Mouse (Mus musculus): ENCODE data around the gene Grcc10.
A peak's percentile ranks its signal among the peaks of the same experiment; 100 is the strongest.

Grcc10 gene

DNA sequence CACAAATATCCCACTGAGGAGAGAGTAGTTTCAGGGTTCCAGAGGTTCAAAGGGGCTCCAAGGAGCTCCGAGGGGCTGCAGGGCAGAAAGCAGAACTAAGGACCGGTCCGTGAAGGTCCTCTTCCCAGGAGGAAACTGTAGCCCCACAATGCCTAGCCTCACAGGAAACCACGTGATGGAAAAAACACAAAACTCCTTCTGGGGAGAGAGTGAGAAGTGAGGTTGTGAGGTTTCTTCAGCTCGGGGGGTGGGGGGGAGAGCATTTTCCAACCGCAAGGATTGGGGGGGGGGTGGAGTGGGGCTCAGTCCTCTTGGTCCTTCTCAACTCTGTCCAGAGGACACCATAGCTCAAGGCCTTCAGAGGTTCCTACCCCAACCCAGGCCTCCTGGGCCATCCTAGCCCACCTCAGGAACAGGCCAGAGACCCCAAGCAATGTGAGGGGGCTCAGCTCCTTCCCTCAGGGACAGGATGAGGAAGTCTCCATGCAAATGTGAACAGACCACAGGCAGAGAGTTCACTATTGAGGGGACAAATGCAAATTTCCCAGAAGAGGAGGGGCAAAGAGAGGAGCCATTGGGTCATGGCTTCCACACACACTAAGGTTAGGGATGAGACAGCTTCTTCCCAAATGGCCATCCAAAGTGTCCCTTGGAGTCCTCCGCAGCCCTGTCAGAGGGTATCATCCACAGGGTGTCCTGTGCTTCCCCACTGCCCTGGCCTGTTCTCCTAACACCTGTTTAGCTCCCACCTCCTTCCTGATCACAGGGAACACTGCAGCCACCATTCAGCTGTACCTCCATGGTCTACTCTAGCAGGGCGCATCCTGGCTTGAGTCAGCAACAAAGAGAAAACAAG is 11.1 kb downstream of the Grcc10 start:
- DNase-seq, result peak; percentile 71 to 73

DNA sequence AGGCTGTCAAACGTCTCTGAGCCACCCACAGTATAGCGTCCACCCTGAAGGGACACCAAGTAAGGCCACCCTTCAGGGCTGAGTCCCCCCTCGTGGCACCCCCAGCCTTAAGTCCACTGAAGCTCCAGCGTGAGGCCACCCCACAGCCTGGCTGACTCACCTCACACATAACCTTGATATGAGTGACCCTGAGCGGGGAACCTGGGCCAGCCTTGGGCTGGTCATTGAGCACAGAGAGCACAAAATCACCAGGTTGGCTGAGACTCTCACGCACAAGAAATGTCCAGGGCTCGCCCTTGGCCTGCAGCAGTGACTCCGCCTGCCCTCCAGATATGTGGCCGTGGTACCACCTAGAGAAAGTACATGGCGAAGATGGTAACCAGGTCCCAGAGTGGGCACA is 12.6 kb downstream of the Grcc10 start:
- no peak for DNase-seq

DNA sequence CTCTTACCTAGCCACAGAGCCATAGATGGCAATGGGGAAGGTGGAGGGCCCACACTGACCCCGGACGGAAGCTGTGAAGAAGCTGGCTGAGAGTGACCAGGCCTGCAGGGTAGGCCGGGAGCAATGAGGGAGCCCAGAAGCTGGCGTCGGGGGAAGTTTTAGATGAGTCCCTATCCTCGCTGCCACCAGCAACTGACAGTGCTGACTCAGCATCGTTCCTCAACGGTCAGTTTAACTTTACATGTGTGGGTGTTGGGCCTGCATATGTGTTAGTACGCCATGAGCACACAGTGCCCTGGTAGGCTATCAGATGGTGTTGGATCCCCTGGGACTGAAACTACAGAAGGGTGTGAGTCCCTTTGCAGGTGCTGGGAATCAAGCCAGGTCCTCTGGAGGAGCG is 16.7 kb downstream of the Grcc10 start:
- DNase-seq, result no peak

DNA sequence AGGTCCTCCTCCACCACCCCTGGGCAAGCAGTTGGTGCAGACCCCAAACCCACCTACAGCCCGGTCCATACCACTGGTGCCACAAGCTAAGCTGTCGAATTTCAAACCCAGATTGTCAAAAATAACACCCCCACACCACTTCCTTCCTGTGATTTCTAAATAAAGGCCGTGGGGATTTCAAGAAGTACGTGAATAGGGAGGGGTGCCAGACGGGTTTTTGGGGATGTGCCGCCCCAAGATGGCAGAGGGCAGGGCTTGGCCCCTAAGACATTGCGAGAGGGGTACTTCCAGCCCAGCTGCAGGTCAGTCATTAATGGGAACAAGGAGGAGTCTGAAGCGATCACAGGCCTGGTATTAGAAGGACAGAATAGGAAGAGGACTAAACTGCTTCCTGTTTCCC is 17.6 kb downstream of the Grcc10 start:
- peak; percentile 65 to 66 for DNase-seq

DNA sequence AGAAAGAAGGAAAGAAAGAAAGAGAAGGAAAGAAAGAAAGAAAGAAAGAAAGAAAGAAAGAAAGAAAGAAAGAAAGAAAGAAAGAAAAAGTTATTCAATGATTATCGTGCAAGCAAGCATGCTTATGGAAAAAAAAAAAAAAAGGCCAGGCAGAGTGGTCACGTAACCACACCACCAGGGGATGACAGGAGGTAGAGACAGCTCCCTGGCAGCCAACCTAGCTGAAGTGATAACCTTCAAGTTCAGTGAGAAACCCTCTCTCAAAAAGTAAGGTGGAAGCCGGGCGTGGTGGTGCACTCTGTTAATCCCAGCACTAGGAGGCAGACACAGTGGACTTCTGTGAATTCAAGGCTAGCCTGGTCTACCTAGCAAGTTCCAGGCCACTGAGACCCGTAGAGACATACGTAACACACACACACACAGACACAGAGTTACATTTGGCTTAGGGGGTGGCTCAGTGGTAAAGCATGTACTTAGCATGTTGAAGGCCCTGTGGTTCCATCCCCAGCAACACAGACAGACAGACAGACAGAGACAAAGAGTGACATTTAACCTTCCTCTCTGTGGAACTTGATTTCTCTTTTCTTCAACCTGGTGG is 18.2 kb downstream of the Grcc10 start:
- peak; percentile 33 to 37 for DNase-seq

DNA sequence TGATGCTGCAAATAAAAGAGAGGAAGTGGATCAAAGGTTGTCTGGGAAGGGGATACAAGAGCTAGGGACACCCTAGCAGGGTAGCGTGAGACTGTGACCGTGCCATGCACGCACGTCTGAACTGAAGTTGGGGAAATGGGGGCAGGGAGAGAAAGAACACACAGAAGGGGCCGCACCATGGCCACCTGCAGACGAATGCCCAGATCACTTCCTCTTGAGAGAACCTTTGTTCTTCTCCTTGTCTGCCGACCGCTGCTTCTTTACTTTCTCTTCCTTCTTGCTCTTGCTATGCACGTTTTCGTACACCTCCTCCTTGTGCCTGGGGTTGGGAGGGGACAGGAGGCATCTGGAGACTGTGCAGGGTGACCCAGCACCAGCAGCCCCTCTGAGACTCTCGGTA is 20.3 kb downstream of the Grcc10 start:
- peak; percentile 72 to 74 for DNase-seq

DNA sequence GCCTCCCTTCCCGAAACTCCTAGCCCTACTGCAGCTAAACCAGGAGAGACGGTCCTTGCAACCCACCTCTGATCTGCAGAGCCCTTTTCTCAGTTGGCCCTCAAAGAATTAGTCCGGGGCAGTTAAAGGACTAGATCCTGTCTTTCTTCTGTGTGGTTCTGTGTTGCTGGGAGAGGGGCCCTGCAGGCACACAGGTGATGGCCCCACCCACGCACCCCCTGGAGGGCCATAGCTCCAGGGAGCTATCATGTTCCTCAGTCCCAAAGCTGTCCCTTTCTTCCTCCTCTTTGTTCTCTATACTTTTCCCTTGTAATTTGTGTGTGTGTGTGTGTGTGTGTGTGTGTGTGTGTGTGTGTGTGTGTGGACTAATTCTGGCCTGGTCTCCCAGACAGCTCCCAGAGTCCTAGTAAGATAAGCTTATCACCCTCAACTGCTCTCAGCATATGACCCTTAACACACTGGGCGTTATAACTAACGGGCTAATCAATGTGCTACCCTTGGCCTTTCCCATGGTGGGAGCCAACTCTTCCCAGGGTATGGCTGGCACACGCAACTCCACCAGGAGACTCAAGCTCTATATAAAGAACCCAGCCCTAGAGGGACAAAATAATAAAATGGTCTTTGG is 21.7 kb downstream of the Grcc10 start:
- no peak for DNase-seq

DNA sequence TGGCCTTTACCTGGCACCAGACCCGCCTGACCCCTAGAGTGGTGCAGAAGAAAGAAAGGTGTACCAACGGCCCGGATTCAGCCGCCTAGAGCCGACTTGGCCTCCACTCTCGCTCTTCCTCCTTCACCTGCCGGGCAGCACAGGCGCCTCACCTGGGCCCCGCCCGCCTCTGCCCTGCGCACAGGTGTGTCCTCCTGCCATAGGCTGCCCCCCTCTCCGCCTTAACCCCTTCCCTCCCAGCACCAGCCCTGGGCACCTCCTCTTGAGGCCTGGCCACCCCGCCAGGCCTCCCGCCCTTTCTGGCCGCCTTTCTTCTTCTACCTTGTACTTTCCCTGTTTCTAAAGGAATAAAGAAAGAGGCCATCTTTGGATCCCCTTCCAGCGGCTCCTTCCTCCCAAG is 22.5 kb downstream of the Grcc10 start:
- no peak for DNase-seq

DNA sequence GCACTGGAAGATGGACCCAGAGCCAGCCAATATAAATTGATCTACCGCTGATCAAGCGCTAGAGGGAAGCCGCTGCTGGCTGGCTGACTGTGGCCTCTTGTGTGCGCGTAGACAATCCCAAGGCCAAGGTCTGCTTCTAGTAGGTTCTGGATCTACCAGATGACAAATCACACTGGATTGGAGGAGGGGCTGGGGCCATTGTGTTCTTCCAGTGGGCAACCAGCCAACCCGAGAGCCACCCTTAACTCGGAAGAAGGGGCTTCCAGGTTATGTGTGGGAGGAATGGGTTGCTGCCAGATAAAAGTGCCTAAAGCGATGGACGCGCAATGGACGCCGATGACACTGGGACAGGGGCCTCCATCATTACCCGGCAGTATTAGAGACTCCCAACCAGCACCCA is 23.2 kb downstream of the Grcc10 start:
- no peak for DNase-seq

DNA sequence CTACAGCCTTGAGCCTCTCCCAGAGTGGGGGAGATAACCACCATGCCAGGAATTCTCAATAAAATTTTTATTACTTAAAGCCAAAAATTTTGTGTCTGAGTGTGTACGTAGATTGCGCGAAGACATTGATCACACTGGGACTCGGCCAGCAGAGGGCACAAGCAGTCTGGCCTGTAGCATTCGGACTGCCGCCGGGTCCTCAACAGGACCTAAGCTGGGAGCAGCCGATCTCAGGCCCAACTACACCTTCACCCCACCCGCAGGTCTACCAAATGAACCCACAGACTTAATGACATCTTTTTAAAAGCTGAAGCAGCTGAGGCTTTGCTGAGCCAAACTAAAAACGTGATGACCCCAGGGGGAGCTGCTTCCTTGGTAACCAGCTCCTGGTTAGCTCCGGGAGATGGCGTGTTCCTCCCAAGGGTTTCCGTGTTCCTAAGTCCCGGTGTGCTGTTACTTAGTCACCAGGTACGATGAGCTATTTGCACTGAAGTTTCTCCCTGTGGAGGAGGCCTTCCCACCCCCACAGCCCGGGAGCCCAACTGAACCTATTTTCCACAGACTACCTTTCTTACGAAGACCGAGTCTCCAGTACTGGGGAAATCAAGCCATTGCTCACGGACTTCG is 24.2 kb downstream of the Grcc10 start:
- DNase-seq, result peak; percentile 71

DNA sequence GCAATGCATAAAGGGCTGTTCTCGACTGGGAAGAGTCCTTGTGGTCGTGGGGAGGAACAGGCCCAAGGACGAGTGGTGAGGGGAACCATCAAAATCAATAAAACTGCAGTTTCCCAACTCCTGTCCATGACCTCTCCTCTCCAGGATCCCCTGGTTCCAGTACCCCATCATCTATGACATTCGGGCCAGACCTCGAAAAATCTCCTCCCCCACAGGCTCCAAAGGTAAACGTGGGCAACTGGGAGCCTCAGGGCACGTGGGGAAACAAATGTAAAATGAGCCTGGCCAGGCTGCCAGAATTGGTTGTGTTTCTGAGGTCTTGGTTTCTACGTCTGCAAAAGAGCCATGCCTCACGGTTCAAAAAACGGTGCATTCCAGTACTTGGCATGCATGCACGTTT is 28.3 kb downstream of the Grcc10 start:
- DNase-seq, result no peak

DNA sequence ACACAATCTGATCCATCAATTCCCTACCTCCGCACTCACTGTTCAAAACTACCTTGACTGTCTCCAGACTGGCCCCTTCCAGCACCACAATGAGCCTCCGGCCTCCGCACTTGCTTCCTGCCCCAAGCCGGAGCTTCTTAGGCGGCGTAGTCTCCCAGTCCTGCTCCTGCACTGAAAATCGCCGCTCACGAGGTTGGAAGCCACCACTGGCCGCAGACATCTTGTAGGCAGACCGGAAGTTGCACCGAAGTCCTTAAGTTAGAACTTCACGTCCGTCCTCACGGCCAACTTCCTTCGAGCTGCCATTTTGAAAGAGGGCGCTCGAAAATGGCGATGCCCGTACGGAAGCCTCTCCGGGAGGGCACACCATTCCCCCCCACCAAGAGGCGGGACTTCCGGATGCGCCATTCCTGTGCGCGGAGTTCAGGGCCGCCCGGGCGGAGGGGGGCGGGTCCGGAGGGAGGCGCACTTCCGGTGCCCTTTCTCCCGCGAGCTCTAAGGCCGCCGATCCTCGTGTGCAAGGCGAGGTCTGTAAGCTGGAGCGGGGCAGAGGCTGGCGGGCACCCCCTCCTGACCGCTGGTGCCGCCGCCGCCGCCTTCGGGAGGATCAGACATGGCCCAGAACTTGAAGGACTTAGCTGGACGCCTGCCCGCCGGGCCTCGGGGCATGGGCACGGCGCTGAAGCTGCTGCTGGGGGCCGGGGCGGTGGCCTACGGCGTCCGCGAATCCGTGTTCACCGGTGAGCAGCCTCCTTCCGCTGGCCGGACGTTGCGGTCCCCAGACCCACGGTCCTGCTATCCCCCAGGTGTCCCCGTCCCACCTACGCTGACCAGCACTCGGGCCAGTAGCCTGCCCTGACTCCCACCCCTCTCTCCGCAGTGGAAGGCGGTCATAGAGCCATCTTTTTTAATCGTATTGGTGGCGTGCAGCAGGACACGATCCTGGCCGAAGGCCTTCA is 29.1 kb downstream of the Grcc10 start, which contains the start of the genes Emg1 and Phb2:
Gene Emg1 (minus strand): TSS at position 355 of the 959 bp plus-strand sequence.
Gene Phb2 (plus strand): TSS at position 513 of the 959 bp plus-strand sequence.
- DNase-seq, result peak; percentile 99

DNA sequence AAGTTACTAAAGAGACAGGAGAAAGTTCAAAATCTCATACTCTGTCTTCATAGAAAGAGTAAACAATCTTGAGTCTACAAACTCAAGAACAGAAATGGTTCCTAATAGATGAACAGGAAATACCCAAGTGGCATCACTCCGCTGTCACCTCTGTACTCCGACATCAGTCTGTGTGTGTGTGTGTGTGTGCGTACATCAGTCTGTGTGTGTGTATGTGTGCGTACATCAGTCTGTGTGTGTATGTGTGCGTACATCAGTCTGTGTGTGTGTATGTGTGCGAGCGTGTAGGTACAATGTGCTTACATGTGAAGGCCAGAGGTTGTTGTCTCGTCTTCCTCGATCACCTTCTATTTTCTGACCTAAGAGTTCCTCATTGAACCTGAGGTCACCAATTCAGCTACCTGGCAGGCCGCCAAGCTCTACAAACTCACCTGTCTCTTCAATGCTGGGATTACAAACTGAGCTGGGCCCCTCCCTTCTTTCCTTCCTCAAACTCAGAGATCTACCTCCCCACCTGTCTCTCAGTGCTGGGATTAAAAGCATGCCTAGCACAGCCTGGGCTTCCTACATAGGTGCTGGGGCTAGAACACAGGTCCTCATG is 32.8 kb downstream of the Grcc10 start:
- no peak for DNase-seq

DNA sequence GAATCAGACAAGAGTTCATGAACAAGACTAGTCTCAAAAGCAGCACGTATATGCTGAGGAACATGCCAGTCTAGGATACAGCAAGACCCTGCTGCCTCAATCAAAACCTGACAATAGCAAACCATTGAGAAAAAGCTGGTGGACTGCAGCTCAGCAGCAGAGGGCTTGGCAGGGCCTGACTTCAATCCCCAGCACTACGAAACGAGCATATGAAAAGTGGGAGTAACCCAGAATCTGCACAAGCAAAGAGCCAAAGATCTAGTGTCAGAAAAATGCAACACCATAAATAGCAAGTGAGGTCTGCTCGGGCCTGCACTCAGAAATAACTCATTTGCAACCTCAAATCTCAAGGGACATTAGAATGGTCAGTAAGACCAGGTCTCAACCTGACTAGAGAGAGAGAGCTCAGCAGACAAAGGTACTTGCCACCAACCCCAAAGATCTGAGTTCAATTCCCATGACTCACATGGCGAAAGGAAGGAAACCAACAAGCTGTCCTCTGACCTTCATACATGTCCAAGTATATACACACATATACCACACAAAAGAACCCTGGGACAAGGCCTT is 35.0 kb downstream of the Grcc10 start:
- no peak for DNase-seq

DNA sequence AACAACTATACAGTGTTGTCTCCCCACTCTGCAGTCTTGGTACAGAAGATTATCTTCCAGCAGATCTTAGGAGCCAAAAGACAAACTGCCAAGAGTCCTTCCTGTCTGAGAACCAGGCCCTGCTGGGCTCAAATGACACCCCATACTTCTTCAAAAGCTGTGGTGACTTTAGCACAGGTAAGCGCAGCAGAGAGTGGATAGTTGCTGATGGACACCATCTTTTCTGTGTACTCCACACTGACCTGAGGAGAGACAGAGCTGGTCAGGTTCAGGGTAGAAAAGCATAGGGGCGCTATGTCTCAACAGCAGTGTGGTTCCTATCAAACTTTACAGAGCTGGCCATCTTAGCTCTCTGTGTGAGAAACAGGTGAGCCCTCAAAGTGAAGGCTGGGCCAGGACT is 36.8 kb downstream of the Grcc10 start:
- no peak for DNase-seq

DNA sequence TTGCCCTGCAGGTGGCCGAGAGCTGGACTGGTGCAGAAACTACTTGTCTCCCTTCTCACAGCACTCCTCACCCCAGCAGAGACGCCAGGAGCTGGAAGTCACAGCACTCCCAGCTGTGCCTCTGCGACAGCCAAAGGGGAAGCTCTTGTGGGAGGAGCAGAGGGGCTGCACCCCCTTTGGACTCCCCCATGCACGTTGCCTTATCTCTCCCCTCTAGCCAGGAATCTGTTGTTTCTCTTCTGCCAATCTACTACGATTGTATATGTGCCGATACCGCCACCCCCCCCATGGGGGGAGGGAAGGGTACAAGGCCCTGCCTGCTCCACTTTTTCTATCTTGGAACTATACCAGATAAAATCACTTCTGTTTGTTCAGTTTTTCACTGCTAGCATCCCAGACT is 37.4 kb downstream of the Grcc10 start:
- no peak for DNase-seq

DNA sequence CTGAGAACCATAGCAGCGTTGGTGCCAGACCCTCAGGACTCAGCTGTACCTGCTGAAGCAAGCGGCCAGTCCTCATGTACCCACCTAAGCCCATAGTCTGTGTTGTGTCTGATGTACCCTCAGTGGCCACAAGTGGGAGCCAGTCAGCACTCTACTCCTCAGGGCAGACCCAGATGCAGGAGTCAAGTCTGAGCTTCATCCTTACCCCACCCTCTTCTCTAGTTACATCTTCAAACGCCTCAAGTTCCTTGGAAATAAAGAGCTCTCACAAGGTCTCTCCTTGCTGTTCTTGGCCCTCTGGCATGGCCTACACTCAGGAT is 38.4 kb downstream of the Grcc10 start:
- peak; percentile 86 to 88 for DNase-seq

DNA sequence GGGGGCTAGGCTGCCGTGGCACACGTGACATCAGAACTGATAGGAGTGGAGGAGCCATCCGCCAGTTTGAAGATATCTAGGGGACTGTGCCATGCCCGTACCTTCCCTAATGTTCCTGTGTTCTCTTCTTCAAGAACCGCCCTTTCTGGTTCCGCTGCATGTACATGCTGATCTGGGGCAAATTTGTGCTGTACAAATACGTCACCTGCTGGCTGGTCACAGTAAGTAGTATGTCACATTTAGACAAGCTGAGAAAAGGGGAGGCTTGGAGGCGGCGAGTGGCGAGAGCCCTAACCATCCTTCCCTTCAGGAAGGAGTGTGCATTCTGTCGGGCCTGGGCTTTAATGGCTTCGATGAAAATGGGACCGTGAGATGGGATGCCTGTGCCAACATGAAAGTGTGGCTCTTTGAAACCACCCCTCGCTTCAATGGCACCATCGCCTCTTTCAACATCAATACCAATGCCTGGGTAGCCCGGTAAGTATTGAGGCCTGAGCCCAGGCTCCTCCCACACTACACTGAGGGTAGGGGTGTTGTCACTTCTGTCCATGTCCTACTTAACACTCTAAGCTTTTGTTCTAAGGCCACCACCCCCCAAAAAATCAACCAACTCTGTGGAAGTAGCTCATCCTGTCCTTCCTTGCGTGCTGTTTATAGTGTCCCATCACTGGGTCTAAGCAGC is 38.9 kb downstream of the Grcc10 start:
- DNase-seq, result no peak

DNA sequence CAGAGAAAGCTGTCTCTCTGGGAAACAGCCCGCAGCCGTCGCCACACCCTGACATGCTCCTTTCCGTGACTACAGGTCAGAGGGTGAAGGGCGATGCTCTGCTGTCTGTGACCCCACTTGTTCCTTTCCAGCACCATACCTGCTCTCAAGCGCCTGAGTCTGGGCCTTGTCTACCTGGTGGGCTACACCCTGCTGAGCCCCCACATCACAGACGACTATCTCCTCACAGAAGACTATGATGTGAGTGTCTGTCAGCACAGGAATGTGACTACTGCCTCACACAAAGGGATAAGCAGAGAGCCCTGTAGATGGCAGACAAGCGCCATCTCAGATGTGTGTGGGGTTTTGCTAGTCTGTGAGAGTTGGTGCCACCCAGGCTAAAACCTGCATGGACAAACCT is 39.8 kb downstream of the Grcc10 start:
- peak; percentile 60 to 62 for DNase-seq

DNA sequence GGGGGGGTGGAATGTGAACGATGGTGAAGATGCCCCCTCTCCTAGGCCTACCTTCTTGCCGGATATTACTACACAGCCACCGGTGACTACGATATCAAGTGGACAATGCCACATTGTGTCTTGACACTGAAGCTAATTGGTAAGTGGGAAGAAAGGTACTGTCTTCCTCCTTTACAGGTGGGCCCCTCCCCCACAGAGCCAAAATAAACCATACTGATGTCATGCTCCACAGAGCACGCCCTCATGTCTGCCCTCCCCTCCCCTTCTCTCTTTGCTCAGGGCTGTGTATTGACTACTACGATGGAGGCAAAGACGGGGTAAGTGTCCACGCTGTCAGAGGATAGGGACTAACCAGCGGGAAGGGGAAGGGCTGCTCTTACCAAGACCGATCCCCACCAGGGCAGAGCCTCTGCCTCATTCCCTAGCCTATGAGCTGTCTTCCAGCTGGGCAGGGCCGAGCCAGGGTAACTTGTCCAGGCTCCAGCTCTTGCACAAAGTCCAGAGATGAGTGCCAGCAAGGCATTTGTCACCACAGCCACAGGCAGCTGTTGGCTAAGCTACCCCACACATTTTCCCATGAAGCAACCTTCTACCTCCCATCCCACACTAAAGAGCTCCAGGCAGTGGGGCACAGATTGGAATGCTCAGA is 41.1 kb downstream of the Grcc10 start:
- DNase-seq, result no peak

DNA sequence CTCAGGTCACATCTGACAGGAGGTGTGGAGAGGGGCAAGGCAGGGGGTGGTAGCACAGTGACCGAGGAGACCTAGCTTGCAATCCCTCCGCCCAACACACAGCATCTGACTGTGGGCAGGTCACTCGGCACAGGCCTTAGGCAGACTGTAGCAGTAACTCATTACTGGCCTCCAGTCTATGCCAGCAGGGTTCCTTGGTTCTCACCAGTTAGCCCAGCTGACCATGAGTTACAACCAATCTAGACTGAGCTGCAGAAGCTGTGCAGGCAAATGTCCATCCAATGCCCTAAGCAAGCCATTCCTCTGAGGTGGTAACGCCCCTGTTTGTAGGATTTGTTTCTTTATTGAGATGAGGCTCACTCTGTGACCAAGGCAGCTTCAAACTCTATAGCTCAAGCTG is 41.8 kb downstream of the Grcc10 start:
- DNase-seq, result no peak

Data from B cell, adult 2 months (primary cell).